Mouse (Mus musculus) liver, adult (tissue): Measurements from ENCODE around the gene Arhgef39.

Experiments used
- GATA4 ChIP-seq: IDR thresholded peaks from 2 replicates; pipeline ENCODE4 v1.6.1; 2014; ENCODE audit warnings: mild to moderate bottlenecking, low read length; ENCODE audit not compliant: insufficient replicate concordance

The Arhgef39 gene

DNA sequence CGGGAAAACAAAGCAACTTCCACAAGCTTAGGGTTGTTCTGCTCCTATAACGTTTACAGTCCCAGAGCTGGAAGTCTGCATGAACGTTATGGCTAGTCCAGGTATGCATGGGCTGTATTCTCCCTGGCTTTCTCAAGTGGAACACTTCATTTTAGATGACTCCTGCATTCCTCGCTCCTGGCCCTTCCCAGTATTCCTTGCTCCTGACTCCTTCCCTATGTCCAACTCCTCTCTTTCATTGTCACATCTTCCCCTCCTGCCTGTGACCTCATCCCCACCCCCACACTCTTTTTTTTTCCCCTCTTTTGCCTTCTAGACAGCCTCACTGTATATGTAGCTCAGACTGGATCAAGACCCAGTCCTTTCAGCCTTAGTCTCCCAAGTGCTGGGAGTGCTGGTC is 14.3 kb upstream of the Arhgef39 start:
- no peak for TF ChIP-seq GATA4

DNA sequence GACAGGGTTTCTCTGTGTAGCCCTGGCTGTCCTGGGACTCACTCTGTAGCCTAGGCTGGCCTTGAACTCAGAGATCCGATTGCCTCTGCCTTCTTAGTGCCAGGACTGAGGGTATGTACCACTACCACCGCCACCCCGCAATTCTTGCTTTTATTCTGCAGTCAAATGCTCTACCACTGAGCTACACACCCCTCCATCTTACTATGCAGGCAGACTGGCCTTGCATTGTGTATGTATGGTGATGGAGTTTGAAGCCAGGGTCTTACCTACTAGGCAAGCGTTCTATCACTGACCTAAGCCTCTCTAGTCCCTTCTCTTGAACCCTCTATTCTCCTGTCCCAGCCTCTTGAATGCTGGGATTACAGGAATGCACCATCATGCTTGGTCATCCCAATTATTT is 13.8 kb upstream of the Arhgef39 start:
- no peak for TF ChIP-seq GATA4

GRCm38 (mm10) chr4:43512653-43513052 is 13.2 kb upstream of the Arhgef39 start:
- TF ChIP-seq GATA4, result no peak

DNA sequence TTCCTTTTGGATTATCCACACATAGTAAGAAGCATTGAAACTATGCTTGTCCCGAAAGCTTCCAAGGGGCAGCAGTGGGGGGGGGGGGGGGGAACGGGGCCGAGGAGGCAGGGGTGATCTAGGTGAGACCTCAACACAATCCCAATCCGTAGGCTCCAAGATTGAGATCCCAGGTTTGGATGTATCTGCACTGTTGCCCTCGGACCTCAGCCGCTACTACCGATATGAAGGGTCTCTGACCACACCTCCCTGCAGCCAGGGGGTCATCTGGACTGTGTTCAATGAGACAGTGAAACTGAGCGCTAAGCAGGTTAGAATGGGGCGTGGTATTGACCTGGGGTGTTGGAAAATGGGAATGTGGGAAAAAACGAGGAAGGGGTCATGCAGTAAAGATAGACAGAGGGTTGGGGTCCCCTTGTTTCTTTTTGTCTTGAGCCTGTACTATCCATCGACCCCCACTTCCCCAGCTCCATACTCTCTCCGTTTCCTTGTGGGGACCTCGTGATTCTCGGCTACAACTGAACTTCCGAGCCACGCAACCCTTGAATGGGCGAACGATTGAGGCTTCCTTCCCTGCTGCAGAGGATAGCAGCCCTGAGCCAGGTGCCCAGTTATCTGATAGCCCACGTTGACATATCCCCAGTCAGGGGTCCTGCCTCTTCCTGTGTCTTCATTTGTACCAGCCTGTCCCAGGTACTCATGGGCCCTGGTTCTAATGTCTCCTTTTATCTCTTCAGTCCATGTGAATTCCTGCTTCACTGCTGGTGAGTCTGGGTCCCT is 12.4 kb upstream of the Arhgef39 start:
- TF ChIP-seq GATA4, result no peak

- no peak for TF ChIP-seq GATA4
Observed at GRCm38 (mm10) chr4:43509109-43509508, 9.6 kb upstream of the Arhgef39 start.

- no peak for TF ChIP-seq GATA4
Observed at GRCm38 (mm10) chr4:43508666-43508997, 9.1 kb upstream of the Arhgef39 start.

DNA sequence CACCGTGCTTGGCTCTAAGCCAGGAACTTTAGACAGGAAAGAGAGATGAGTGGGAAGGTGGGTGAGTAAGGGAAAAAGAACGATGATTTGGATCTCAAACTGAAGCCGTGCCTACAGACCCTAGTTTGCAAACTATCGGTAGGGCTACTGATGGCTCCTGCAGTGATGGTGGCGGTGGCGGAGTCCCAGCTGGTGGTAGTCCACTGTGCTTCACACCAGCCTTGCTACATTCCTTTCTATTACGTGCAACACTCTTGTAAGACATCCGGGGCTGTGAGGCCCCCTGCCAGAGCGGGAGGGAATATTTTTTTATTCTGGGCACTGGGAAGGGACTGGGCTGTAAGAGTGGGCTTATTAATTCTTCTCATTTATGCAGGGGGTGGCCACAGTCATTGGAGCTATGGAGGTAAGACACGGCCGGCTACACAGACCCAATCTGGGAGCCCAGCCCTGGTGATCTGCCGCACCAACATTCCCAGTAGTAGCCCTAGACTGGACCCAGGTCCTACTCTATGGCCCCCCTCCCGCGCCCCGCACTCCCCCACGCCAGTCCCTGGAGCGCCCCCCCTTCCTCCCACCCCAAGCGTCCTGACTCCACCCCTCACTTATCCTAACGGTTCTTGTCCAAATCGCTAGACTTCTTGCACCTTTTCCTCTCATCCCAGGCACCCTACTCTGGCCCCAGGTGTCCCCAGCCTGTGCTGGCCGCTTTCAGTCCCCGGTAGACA is 8.6 kb upstream of the Arhgef39 start:
- TF ChIP-seq GATA4, result no peak

- no peak for TF ChIP-seq GATA4
Observed at GRCm38 (mm10) chr4:43506536-43507185, 7.2 kb upstream of the Arhgef39 start, which contains the start of gene Car9. Gene Car9, plus strand, starts transcription at chr4:43506966.

DNA sequence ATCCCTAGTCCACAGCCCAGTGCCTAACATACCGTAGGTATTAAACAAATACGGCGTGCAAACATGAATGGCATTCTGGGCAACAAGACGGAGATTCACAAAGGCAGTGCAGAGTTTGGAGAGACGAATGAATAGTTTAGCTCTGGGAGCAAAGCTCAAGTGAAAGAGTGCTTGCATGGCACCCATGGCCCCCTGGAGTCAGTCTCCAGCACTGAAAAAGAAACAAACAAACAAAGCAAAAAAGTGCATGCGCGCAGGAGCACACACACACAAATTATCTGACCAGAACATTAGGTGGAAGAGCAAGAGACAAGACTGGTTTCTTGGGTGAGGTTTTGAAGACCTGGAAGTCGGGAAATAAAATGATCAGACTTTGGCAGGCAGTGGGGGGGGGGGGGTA is 6.6 kb upstream of the Arhgef39 start:
- no peak for TF ChIP-seq GATA4

DNA sequence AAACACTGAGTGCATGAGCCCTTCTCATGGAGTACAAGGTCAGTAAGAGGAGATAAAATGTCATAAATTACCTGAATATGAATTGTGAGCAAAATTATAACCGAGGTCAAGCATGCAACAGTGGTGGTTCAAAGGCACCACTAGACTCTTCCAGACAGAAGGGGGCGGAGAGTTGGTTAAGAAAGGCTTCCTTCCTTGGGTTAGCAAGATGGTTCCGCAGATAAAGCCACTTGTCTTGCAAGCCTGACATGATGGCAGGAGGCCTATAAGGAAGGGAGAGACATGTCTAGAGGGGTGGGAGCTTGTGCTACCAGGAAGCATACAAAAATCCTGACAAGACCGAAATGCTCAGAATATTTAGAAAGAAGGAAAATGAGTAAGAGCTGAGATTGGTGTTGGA is 4.8 kb upstream of the Arhgef39 start:
- TF ChIP-seq GATA4, result no peak

DNA sequence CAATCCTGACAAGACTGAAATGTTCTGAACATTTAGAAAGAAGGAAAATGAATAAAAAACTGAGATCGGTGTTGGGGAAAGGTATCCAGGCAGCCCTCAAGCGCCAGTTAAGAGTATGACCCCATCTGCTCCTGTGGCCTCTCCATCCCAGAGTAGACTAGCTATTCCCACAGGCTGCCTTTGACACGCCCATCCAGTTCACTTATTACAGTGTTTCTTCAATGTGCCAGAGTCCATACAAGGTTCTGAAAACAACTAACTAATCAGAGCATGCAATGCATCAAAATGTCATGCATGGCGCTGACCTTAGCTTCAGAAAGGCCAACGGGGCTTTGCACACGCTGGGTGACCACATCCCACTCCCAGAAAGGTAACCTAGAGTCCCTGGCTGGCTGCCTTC is 4.0 kb upstream of the Arhgef39 start:
- no peak for TF ChIP-seq GATA4

- TF ChIP-seq GATA4, result no peak
Observed at GRCm38 (mm10) chr4:43503041-43503440, 3.5 kb upstream of the Arhgef39 start.

GRCm38 (mm10) chr4:43498983-43499382 is 512 bp downstream of the Arhgef39 start:
- no peak for TF ChIP-seq GATA4

DNA sequence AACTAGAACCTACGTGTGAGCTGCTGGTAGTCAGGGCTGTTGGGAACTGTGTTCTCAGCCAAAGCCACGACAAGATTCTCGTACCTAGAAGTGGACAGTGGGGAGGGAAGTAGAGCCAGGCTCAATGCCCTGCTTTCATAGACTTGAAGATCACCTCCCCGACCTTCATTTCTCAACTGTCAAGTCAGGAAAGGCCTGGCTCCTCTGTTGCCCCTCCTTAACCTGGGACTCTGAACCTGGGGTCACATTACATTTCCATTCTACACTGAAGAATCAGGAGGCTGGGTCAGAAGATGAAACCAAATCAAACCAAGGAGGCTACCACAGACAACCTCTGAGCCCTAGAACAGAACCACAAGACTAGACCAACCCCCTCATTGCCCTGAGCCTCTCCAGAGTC is 1.5 kb downstream of the Arhgef39 start:
- no peak for TF ChIP-seq GATA4

DNA sequence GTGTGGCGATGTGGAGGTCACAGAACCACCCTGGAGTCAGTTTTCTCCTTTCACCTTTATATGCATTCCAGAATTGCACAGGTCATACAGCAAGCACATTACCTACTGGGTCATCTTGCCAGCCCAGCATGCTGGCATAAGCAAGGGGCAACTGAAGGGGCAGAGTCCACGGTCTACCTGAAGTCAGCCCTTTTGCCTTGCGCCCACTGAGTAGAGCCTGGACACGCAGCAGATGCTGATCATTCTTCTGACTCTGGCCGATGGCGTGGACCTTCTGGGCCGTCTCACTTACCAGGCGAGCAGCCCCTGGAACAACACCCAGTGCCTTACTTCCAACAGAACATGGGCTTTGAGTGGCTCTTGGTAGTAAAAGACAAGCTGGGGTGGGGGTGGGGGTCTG is 2.1 kb downstream of the Arhgef39 start:
- no peak for TF ChIP-seq GATA4

DNA sequence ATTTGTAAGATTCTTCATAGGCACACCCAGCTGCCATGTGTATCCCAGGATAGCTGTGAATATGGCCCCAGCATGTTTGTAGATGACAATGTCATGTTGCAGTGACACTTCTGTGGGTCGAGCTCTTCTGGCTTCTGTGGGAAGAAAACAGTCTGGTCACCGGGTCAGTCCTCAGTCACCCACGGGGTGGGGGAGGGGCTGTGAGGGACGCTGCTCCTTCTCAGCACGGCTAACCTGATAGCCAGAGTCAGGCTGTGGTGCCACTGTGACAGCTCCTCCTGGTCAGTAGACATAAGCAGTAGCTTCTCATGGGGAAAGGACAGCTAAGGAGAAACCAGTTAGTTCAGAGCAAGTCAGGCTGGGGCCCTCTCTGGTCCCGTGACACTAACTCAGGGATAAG is 2.9 kb downstream of the Arhgef39 start:
- TF ChIP-seq GATA4, result no peak

GRCm38 (mm10) chr4:43493846-43494240 is 5.7 kb downstream of the Arhgef39 start:
- TF ChIP-seq GATA4, result no peak
